Mouse (Mus musculus): Measurements from ENCODE around the gene S100a3.

DNA sequence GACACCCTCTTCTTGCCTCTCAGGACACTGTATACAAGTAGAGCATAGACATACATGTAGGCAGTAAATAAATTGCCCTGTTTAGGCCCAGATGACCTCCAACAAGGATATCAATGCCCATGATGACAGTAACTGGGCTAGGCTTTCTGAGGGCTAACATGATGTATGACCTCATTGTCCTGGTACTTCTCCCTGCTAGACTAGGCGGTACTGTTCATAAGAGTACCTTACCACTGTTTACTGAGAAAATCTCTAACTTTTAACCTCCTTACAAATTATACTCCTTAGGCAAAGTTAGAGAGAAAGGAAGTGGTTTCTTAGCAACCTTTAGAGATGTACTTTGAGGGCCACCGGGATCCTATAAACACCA is 10.0 kb upstream of the S100a3 start:
- TF ChIP-seq CTCF (IDR thresholded peaks at IDR 0.05) (no peak), EP300 (IDR thresholded peaks at IDR 0.05) (no peak)

Measured in lung, postnatal 0 days (tissue).